Mouse (Mus musculus) CH12F3 (cell line): ENCODE data around the gene Gm20716.
"Not testable (repeated sequence)": the region's sequence is repeated elsewhere in the genome, so short reads cannot be mapped to it uniquely, and the experiment has no call there.

Experiments
- in situ Hi-C: fragments of 300-500 bp; cut with MboI; formaldehyde crosslinking; loops from 2 replicates; pipeline ENCODE4 v1.14.3; 2020; ENCODE audit warnings: low sequenced_read_pairs

Gm20716 gene

GRCm38 (mm10) chr2:168168892-168169799, 61.0 kb downstream of the Gm20716 start:
- in situ Hi-C loops = no loop called here

GRCm38 (mm10) chr2:168167781-168168180, 62.4 kb downstream of the Gm20716 start:
- in situ Hi-C loops = no loop called here

- in situ Hi-C loops = no loop called here
Observed at GRCm38 (mm10) chr2:168166750-168167460, 63.3 kb downstream of the Gm20716 start.

- in situ Hi-C loops = no loop called here
Observed at GRCm38 (mm10) chr2:168161978-168162377, 68.2 kb downstream of the Gm20716 start.

- in situ Hi-C loops = no loop called here
Observed at GRCm38 (mm10) chr2:168161514-168161971, 68.6 kb downstream of the Gm20716 start.

GRCm38 (mm10) chr2:168160370-168160930, 69.7 kb downstream of the Gm20716 start:
- in situ Hi-C loops = no loop called here

GRCm38 (mm10) chr2:168158911-168159711, 71.1 kb downstream of the Gm20716 start:
- in situ Hi-C loops = no loop called here

- in situ Hi-C loops = not testable (repeated sequence)
Observed at GRCm38 (mm10) chr2:168157974-168158373, 72.2 kb downstream of the Gm20716 start.

GRCm38 (mm10) chr2:168156361-168156760, 73.8 kb downstream of the Gm20716 start:
- in situ Hi-C loops = no loop called here

GRCm38 (mm10) chr2:168155666-168156065, 74.5 kb downstream of the Gm20716 start:
- in situ Hi-C loops = no loop called here

GRCm38 (mm10) chr2:168154090-168154881, 75.9 kb downstream of the Gm20716 start:
- in situ Hi-C loops = no loop called here

GRCm38 (mm10) chr2:168149241-168149640, 80.9 kb downstream of the Gm20716 start:
- in situ Hi-C loops = no loop called here

GRCm38 (mm10) chr2:168147722-168148432, 82.3 kb downstream of the Gm20716 start:
- in situ Hi-C loops = no loop called here

GRCm38 (mm10) chr2:168145437-168145836, 84.7 kb downstream of the Gm20716 start:
- in situ Hi-C loops = no loop called here

- in situ Hi-C loops = no loop called here
Observed at GRCm38 (mm10) chr2:168143794-168144193, 86.4 kb downstream of the Gm20716 start.

GRCm38 (mm10) chr2:168137161-168137560, 93.0 kb downstream of the Gm20716 start:
- in situ Hi-C loops = no loop called here
